Mouse (Mus musculus) cerebellum, postnatal 36 days (tissue): ENCODE measurements around the gene Lrpap1.
A peak's percentile ranks its signal among the peaks of the same experiment; 100 is the strongest.

ENCODE experiments used
- DNase-seq, 2 experiments: peaks; one replicate each; pipeline ENCODE4 v3.0.0; 2021 to 2022; ENCODE audit warnings: mixed read lengths in 2 of 2

The Lrpap1 gene

GRCm38 (mm10) chr5:35056604-35057432 lies 48.7 kb downstream of the Lrpap1 start, which contains the start of gene Dok7:
TSS of gene Dok7 (plus strand) at chr5:35056766.
- peak; percentile 57 to 59 for DNase-seq

GRCm38 (mm10) chr5:35055076-35055475 lies 50.5 kb downstream of the Lrpap1 start:
- peak in 1 of 2 experiments; percentile 33 for DNase-seq

GRCm38 (mm10) chr5:35054628-35055027 lies 50.9 kb downstream of the Lrpap1 start:
- DNase-seq, result no peak

GRCm38 (mm10) chr5:35050541-35050940 lies 55.0 kb downstream of the Lrpap1 start:
- DNase-seq, result no peak

GRCm38 (mm10) chr5:35043110-35043451 lies 62.5 kb downstream of the Lrpap1 start:
- peak; percentile 65 to 80 for DNase-seq

- DNase-seq, result no peak
Measured at GRCm38 (mm10) chr5:35042431-35043109, 63.0 kb downstream of the Lrpap1 start.
